Mouse (Mus musculus): ENCODE data around the gene Lhx5. TPM values are rescaled to one million over a fixed set of nuclear protein-coding genes. Genes with fewer than 3 reads are reported as not detected.

Gene Lhx5
- polyA plus RNA-seq, 1 experiment from 2014 or later: not detected

- Histone ChIP-seq H3K27ac (ENCODE audit: low read length) (no peak overlapping the region), H3K4me2 (replicated peaks; ENCODE audit: low read depth, low read length) (no peak overlapping the region), H3K27me3 (ENCODE audit: insufficient read depth, low read length) (peaks cover 98% of the 10 kb centered on the region), H3K9ac (replicated peaks; ENCODE audit: low read length) (no peak overlapping the region), H3K9me3 (ENCODE audit: low read length) (no peaks in the 10 kb centered on the region), H3K4me3 (ENCODE audit: low read length) (no peak overlapping the region), H3K4me1 (ENCODE audit: insufficient read depth, low read length) (0 out of 2 replicates have a peak, but pooled peaks cover 4% of the 10 kb centered on the region), H3K36me3 (ENCODE audit: insufficient read depth, low read length) (no peaks in the 10 kb centered on the region)
- ATAC-seq (ENCODE audit: low FRiP score, low TSS enrichment): no peak
- WGBS: 3% methylated on average over 5 of the region's 6 CpGs
Observed at GRCm38 (mm10) chr5:120428990-120429389, 2.5 kb upstream of the Lhx5 start.

- Histone ChIP-seq H3K4me1 (ENCODE audit: insufficient read depth, low read length) (0 out of 2 replicates have a peak, but pooled peaks cover 4% of the 10 kb centered on the region), H3K4me2 (replicated peaks; ENCODE audit: low read depth, low read length) (no peak overlapping the region), H3K9me3 (ENCODE audit: low read length) (no peaks in the 10 kb centered on the region), H3K9ac (replicated peaks; ENCODE audit: low read length) (no peak overlapping the region), H3K36me3 (ENCODE audit: insufficient read depth, low read length) (no peaks in the 10 kb centered on the region), H3K27ac (ENCODE audit: low read length) (no peak overlapping the region), H3K4me3 (ENCODE audit: low read length) (no peak overlapping the region), H3K27me3 (ENCODE audit: insufficient read depth, low read length) (peaks cover 98% of the 10 kb centered on the region)
- WGBS: 8% methylated on average over 6 of the region's 6 CpGs
- no peak for ATAC-seq (ENCODE audit: low FRiP score, low TSS enrichment)
Observed at GRCm38 (mm10) chr5:120429692-120430091, 1.8 kb upstream of the Lhx5 start.

DNA sequence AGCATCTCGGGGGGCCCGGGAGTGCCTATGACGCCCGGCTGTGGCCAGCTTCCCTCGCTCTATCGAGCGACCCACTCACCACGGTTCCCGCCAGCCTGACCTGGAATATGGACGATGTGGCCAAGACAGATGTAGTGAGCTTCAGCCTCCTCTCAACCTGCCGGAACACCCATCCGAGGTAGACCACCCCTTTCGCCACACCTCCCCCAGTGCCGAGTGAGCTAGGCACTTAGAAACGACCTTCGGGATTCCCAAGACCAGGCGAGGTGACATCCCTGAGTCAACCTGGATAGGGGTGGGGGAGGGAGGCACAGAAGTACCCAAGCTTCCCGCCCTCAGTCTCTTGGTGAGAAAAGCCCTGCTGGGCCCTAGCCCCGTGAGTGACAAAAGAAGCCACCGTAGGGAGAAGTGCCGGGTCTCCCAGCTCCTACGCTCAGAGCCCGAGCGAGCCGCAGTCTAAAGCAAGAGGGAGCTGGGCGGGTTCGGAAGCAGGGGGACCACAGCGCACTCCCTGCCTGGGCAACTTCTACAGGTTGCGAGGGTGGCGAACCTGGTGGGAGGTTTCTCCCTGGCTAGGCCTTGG lies 407 bp upstream of the Lhx5 start:
- 1% methylated on average over 30 of the region's 30 CpGs for WGBS
- Histone ChIP-seq H3K4me2 (replicated peaks; ENCODE audit: low read depth, low read length) (no peak overlapping the region), H3K4me3 (ENCODE audit: low read length) (no peak overlapping the region), H3K27ac (ENCODE audit: low read length) (no peak overlapping the region), H3K36me3 (ENCODE audit: insufficient read depth, low read length) (no peaks in the 10 kb centered on the region), H3K27me3 (ENCODE audit: insufficient read depth, low read length) (peaks cover 99% of the 10 kb centered on the region), H3K9me3 (ENCODE audit: low read length) (no peaks in the 10 kb centered on the region), H3K9ac (replicated peaks; ENCODE audit: low read length) (no peak overlapping the region), H3K4me1 (ENCODE audit: insufficient read depth, low read length) (peaks cover 9% of the 10 kb centered on the region)
- ATAC-seq (ENCODE audit: low FRiP score, low TSS enrichment): no peak

DNA sequence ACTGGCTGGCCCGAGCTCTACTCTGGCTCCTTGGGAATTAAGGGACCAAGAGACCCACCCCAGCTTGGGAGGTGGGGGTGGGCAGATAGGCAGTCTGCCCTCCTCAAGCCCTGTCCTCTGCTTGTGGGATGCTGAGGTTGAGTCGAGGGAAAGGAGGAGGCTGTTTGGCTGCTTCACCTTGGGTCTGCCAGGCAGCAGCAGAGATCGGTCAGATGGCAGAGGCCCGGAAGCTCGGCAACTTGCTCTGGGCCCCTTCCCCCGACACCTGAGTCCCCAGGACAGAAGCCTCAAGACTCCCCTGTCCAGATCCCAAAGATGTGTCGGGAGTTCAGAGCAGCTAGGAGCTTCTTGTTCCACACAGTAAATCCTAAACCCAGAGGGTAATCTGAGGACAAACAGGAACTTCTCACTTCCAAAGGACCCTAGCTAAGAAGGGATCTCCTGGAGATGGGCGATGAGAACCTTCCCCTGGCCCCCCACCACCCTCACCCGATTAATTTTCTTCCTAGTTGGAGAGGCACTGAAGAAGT lies 1.1 kb downstream of the Lhx5 start:
- Histone ChIP-seq H3K4me2 (replicated peaks; ENCODE audit: low read depth, low read length) (no peak overlapping the region), H3K27me3 (ENCODE audit: insufficient read depth, low read length) (peaks cover 99% of the 10 kb centered on the region), H3K9ac (replicated peaks; ENCODE audit: low read length) (no peak overlapping the region), H3K9me3 (ENCODE audit: low read length) (no peaks in the 10 kb centered on the region), H3K36me3 (ENCODE audit: insufficient read depth, low read length) (no peaks in the 10 kb centered on the region), H3K4me1 (ENCODE audit: insufficient read depth, low read length) (peaks cover 12% of the 10 kb centered on the region), H3K4me3 (ENCODE audit: low read length) (no peak overlapping the region), H3K27ac (ENCODE audit: low read length) (no peak overlapping the region)
- 0% methylated on average over 9 of the region's 9 CpGs for WGBS
- ATAC-seq (ENCODE audit: low FRiP score, low TSS enrichment): no peak

DNA sequence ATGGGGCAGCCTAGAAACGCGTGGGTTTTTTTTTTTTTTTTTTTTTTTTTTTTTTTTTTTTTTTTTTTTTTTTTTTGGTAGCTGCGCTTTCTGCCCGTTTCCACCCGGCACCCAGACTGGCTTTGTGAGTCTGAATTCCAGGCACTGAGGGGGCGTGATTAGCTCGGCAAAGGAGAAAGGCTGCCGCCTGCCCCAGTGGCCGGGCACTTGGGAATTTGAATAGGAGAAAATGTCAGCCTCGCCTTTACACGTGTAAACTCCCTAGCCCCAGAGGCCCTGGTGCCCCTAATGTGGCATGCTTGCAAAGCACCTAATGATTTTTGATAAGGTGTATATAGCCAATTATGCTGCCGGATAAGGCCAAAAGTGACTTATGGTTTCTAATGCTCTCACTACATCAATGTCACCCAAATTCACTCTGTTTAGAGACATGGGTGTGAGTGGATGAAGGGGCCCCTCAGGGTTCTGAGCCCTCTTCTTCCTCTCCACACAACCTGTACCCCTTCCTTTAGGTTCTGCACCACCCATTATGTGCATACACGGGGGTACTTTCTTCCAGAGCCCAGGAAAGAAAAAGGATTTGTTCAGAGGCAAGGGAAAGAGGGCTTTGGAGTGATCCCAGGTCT lies 1.7 kb downstream of the Lhx5 start:
- 3% methylated on average over 13 of the region's 13 CpGs for WGBS
- peaks cover 16% of the 10 kb centered on the region for H3K4me1 ChIP-seq (ENCODE audit: insufficient read depth, low read length)
- no peaks in the 10 kb centered on the region for H3K9me3 ChIP-seq (ENCODE audit: low read length)
- ATAC-seq (ENCODE audit: low FRiP score, low TSS enrichment): no peak
- H3K27ac ChIP-seq (ENCODE audit: low read length): no peak overlapping the region
- no peaks in the 10 kb centered on the region for H3K36me3 ChIP-seq (ENCODE audit: insufficient read depth, low read length)
- no peak overlapping the region for H3K9ac ChIP-seq (replicated peaks; ENCODE audit: low read length)
- H3K4me2 ChIP-seq (replicated peaks; ENCODE audit: low read depth, low read length): no peak overlapping the region
- no peak overlapping the region for H3K4me3 ChIP-seq (ENCODE audit: low read length)
- H3K27me3 ChIP-seq (ENCODE audit: insufficient read depth, low read length): peaks cover 99% of the 10 kb centered on the region

DNA sequence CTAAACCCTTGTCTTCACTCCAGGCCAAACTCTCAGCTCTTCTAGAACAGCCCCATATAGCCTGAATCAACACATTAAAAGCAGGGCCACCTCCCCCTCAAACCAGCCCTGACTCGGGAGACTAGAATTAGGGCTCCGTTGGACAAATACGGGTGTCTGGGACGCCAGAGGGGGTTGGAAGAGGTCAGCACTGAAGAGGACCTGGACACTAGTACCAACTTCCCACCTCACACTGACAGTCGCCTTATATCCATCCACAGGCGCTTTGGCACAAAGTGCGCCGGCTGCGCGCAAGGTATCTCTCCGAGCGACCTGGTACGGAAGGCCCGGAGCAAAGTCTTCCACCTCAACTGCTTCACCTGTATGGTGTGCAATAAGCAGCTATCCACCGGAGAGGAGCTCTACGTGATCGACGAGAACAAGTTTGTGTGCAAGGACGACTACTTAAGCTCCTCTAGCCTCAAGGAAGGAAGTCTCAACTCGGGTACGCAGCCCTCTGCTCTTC lies 2.8 kb downstream of the Lhx5 start:
- H3K36me3 ChIP-seq (ENCODE audit: insufficient read depth, low read length): no peaks in the 10 kb centered on the region
- H3K4me2 ChIP-seq (replicated peaks; ENCODE audit: low read depth, low read length): no peak overlapping the region
- peaks cover 99% of the 10 kb centered on the region for H3K27me3 ChIP-seq (ENCODE audit: insufficient read depth, low read length)
- H3K9me3 ChIP-seq (ENCODE audit: low read length): no peaks in the 10 kb centered on the region
- no peak overlapping the region for H3K4me3 ChIP-seq (ENCODE audit: low read length)
- H3K27ac ChIP-seq (ENCODE audit: low read length): no peak overlapping the region
- H3K4me1 ChIP-seq (ENCODE audit: insufficient read depth, low read length): peaks cover 16% of the 10 kb centered on the region
- no peak for ATAC-seq (ENCODE audit: low FRiP score, low TSS enrichment)
- WGBS: 1% methylated on average over 21 of the region's 21 CpGs
- no peak overlapping the region for H3K9ac ChIP-seq (replicated peaks; ENCODE audit: low read length)

DNA sequence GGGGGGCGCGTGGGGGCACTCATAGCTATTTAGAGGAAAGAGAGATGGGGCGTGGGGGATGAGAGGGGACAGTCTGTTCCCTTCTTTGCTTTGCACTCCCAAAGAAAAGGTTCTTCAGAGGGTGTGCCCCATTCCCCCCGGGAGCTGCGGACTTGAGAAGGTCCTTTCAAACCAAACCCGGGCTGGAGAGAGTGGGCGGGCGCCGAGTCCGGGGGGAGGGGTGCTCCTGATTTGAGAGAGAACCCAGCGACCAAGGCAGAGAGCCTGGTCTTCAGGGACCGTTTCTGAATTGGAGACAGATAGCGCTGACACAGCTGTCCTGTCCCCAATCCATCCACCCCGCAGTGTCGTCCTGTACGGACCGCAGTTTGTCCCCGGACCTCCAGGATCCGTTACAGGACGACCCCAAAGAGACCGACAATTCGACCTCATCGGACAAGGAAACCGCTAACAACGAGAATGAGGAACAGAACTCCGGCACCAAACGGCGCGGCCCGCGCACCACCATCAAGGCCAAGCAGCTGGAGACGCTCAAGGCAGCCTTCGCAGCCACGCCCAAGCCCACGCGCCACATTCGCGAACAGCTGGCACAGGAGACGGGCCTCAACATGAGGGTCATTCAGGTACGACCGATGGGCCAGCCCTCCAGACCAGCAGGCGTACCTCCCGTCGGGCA lies 3.6 kb downstream of the Lhx5 start:
- peaks cover 99% of the 10 kb centered on the region for H3K27me3 ChIP-seq (ENCODE audit: insufficient read depth, low read length)
- 1% methylated on average over 44 of the region's 44 CpGs for WGBS
- H3K9ac ChIP-seq (replicated peaks; ENCODE audit: low read length): no peak overlapping the region
- H3K4me3 ChIP-seq (ENCODE audit: low read length): no peak overlapping the region
- no peak overlapping the region for H3K27ac ChIP-seq (ENCODE audit: low read length)
- H3K36me3 ChIP-seq (ENCODE audit: insufficient read depth, low read length): no peaks in the 10 kb centered on the region
- H3K9me3 ChIP-seq (ENCODE audit: low read length): no peaks in the 10 kb centered on the region
- no peak overlapping the region for H3K4me2 ChIP-seq (replicated peaks; ENCODE audit: low read depth, low read length)
- peaks cover 24% of the 10 kb centered on the region for H3K4me1 ChIP-seq (ENCODE audit: insufficient read depth, low read length)
- no peak for ATAC-seq (ENCODE audit: low FRiP score, low TSS enrichment)

- peak overlapping the region; percentile 52 for H3K4me2 ChIP-seq (replicated peaks; ENCODE audit: low read depth, low read length)
- ATAC-seq (ENCODE audit: low FRiP score, low TSS enrichment): no peak
- WGBS: under 1% methylated on average over 46 of the region's 47 CpGs
- no peaks in the 10 kb centered on the region for H3K36me3 ChIP-seq (ENCODE audit: insufficient read depth, low read length)
- H3K27me3 ChIP-seq (ENCODE audit: insufficient read depth, low read length): peaks cover 100% of the 10 kb centered on the region
- H3K27ac ChIP-seq (ENCODE audit: low read length): no peak overlapping the region
- H3K9ac ChIP-seq (replicated peaks; ENCODE audit: low read length): no peak overlapping the region
- peak overlapping the region; percentile 42 for H3K4me3 ChIP-seq (ENCODE audit: low read length)
- no peaks in the 10 kb centered on the region for H3K9me3 ChIP-seq (ENCODE audit: low read length)
- peaks cover 27% of the 10 kb centered on the region for H3K4me1 ChIP-seq (ENCODE audit: insufficient read depth, low read length)
Observed at GRCm38 (mm10) chr5:120435731-120436501, 4.4 kb downstream of the Lhx5 start.

- Histone ChIP-seq H3K4me3 (ENCODE audit: low read length) (no peak overlapping the region), H3K9me3 (ENCODE audit: low read length) (no peaks in the 10 kb centered on the region), H3K27me3 (ENCODE audit: insufficient read depth, low read length) (peaks cover 90% of the 10 kb centered on the region), H3K4me1 (ENCODE audit: insufficient read depth, low read length) (peaks cover 23% of the 10 kb centered on the region), H3K36me3 (ENCODE audit: insufficient read depth, low read length) (no peaks in the 10 kb centered on the region), H3K9ac (replicated peaks; ENCODE audit: low read length) (no peak overlapping the region), H3K27ac (ENCODE audit: low read length) (no peak overlapping the region), H3K4me2 (replicated peaks; ENCODE audit: low read depth, low read length) (no peak overlapping the region)
- no peak for ATAC-seq (ENCODE audit: low FRiP score, low TSS enrichment)
- under 1% methylated on average over 17 of the region's 18 CpGs for WGBS
Observed at GRCm38 (mm10) chr5:120436885-120437495, 5.5 kb downstream of the Lhx5 start.

Data from kidney, embryonic 16.5 days (tissue).